Mouse (Mus musculus) adrenal gland, adult 2 months (tissue): ENCODE measurements at regions not wholly inside any gene's neighbourhood (a gene's known extent, or its start where the extent isn't known, plus 50 kb on each side); places are given as distances from the start of the nearest gene placed in this dataset.

Experiments
- DNase-seq: peaks from one replicate; pipeline ENCODE4 v3.0.0; 2021

GRCm38 (mm10) chr12:11899031-11899430, 362.9 kb upstream of the Fam49a start:
- DNase-seq: no peak

GRCm38 (mm10) chr12:11906588-11906987, 355.4 kb upstream of the Fam49a start:
- no peak for DNase-seq
